Mouse (Mus musculus) adrenal gland, postnatal 14 days (tissue): ENCODE measurements around the gene Tgfbr2. TPM values are rescaled to one million over a fixed set of nuclear protein-coding genes. Genes with fewer than 3 reads are reported as not detected.

Source experiments
- DNase-seq: peaks from one replicate; pipeline ENCODE4 v3.0.0; 2021; ENCODE audit warnings: mixed read lengths
- total RNA-seq: library from RNA; stranded (reverse); gene quantifications from 2 replicates; pipeline ENCODE4 v1.2.3, GENCODE M21; 2021

Tgfbr2 gene
- total RNA-seq, 1 experiment from 2014 or later: 62.4 TPM

DNA sequence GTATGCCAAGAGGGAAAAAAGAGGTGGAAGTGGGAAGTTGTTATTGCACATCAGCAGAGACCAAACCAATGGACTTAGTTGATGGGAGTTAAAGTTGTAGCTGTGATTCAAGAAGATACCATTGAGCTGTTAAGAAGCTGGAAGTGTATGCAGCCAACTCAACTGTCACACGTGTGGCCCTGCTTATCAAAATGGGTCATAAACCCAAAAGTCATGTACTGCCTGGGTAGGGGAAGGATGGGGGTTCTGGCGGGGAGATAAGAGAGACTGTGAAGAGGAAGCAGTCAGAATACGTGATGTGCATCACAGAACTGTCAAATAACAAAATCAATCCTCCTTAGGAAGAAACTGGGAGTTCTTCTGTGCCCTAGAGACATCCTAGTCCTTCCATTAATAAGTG lies 15.1 kb downstream of the Tgfbr2 start:
- DNase-seq: no peak

DNA sequence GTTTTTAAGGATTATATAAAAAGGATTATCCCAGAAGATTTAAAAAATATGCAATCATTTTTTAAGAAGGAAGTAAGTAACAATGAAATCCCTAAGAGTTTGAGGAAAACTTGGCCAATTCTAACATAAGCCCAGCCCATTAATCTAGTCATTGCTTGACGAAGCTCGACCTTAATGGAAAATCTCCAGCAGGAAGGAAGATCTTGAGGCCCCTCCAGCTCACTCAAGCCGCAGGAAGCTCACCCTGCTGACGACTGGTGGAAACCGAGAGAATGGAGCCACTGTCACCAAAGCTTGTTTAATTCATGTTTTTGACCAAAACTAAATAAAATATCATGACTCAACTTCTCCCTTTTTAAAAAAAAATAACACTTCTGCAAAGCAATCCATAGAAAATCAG lies 18.7 kb downstream of the Tgfbr2 start:
- DNase-seq: no peak

DNA sequence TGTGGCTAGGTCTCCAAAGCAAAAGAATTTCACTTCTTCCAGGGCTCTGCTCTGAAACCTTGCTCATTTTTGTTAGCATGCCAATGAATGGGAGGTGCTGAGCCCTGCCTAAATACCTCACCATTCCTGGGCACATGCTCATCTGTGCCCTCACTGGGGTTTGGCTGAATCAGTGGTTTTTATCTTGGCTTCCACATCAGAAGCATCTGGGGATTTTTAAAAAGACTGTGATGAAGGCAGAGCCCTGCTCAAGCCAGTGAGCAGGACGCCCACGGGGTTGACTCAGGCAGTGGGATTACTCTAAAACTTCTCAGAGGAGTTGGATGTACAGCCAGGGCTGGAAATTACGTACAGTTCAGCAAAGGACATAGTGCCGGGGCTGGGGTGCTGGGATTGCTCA lies 22.3 kb downstream of the Tgfbr2 start:
- no peak for DNase-seq

DNA sequence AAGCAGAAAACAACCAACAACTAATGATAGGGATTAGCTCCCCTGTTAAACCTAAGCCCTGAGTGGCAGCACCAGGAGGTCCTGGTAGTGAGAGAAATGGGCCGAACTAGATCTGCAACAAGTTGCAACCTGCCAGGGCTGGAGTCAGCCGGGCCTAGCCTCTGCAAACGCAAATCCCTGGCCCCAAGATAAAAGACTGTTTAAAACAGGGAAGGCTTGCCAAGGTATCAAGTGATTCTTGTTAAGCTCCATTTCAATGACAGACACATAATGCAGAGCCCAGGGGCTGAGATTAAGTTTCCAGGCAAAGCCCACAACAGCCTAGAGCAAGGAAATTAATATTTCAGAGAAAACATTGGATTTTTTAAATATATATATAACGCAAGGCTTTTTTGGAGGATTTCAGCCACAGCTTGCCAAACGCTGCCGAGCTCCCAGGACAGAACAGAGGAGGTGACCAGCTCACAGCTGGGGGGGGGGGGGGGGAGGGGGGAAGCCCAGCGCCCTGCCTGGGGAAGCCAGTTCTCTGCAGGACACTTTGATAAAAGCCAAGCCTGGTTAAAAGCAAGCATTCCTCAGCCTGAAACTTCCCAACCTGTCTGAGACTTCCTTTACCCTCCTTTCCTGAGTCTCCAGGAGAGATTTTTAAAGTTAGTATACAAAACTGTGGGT lies 24.3 kb downstream of the Tgfbr2 start:
- no peak for DNase-seq

DNA sequence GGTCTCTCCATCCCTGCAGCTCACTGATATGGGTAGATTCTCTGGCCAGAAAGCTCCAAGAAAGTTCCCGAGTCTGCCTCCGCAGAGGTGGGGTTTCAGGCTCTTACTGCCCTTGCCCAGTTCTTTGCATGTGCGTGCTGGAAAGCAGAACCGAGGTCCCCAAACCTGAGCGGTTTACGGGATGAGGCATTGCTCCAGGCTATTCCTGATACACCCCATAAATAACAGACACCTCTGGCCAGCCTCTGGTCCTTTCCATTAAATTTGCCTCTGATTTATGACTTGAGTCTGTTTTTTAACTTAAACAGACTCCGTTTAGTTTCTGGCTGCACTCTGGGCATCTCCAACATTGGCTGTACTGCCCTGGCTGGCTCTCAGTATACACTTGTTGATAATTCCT lies 26.4 kb downstream of the Tgfbr2 start:
- DNase-seq: no peak

DNA sequence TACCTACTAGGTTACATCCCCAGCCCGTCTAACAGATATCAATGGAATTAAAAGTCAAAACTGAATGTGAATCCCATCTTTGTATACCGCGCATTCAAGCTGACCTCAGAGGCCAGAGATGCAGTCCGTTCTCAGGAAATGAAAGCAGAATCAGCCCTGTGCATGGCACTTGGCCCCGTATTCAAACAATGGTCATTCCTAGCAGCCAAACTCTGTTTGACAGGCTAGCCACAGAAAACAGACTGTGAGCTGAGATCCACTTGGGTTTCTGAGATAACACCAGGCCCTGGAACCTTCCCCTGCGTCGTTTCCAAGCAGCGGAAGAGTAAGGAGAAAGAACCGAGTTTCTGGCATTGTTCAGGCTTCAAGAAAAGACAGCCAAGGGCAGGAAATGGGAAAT lies 28.9 kb downstream of the Tgfbr2 start:
- no peak for DNase-seq

DNA sequence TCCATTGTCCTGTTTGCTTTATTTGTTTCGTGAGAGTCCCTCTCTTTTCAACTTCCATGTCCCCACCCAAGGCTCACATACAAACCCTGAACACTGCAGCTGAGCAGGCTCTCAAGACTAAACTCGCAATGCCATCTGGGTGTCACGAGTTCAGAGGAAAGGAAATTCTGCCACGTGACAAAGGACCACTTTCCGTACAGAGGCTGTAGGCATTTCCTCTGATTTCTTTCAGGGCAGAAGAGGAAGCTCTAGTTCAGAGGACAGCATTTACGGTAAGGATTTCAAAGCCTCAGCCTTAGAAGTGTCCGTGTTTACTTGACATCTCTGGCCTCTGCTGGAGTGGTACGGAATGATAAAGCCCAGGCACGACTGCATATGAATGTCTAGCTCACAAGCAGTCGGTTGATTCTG lies 29.9 kb downstream of the Tgfbr2 start:
- DNase-seq: no peak

DNA sequence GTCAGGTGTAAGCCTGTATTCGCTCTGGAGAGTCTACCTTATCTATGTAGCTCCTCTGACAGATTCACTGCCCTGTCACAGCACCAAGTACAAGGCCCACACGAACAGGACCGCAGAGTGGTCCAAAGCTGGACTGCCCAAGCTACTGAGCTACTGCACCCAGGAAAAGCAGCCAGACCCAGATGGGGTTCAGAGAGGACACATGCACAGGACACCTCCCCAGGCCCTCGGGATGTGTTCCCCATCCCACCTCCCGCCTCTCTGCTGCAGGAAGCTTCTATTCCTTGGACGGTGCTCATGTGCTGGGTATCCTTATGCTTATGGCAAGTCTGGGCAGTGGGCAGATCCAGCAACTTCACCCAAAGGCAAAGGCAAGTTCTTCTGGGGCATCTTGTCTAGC lies 34.7 kb downstream of the Tgfbr2 start:
- DNase-seq: no peak

DNA sequence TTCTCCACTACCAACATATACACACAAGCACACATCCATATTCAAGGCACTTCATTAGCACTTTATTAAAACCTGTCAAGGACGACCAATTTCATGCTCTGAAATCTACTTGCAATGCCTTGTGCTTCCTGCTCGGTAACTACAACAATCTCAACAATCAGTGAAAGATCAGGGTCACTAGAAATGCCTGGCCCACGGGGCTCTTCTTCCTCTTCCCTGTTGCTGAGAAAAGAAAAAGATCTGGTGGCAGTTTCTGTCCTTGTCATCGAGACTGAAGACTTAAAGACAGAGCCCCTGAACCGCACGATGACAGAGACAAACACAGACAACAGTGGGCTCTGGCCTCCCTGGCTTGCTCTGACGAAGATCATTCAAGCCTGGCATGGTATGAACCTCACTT lies 35.6 kb downstream of the Tgfbr2 start:
- DNase-seq: no peak

DNA sequence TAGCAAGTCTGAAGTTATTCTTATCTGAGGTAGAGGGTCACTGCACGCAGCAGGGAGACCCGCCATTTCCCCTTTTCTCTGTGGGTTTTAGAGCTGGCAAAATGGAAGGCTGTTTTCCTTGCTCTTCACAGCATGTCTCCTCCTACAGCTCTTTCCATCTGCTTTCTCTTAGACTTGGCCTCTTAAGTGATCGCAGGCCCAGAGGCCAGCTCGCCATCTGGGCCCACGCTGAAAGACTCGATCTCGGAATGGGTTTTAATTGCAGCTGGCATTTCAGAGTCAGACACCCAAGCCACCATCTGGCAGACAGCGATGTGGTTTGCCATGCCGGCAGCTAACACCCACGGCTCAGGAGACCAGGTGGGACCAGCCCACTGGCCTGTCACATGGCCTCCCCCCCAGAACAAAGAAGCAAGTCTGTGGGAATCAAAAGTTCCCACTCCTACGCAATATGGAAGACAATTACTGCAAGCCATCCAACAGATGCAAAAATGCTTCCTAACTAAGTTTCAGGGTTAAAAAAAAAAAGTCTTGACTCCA lies 36.5 kb downstream of the Tgfbr2 start:
- DNase-seq: no peak

DNA sequence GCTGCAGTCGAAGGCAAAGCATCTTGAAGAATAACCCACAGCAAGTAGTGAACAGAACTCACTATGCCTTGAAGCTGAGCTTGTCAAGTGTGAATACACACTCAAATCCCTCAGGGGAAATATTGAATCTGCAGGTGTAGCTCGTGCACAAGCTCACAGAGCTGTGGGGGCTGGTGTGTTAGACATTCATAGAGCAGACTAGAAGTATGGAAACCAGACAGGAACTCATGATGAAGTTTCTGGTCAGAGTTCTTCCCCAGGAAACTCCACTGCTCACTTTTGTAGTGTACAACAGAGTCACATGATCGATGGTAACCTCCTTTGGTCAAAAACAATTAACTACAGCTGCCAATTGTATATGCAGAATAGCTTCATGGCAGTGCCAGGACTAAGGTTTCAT lies 37.5 kb downstream of the Tgfbr2 start:
- DNase-seq: no peak

DNA sequence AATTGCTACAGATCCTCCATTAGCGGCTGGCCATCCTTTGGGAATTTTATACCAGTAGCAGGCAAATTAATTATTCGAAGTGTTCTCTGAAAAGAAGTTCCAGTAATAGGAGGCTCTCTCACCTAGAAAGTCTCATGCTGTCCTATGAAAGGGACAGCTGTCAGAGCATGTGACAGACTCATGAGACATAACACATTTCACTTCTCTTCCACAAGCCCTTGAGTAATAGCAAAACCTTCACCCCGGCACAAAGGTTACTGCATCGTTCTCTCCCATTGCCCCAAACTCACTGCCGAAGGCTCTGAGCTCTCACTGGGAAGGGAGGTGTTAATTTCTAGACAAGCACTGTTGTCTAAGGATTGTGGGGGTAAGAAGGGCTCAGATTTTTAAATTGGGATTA lies 38.3 kb downstream of the Tgfbr2 start:
- DNase-seq: no peak

DNA sequence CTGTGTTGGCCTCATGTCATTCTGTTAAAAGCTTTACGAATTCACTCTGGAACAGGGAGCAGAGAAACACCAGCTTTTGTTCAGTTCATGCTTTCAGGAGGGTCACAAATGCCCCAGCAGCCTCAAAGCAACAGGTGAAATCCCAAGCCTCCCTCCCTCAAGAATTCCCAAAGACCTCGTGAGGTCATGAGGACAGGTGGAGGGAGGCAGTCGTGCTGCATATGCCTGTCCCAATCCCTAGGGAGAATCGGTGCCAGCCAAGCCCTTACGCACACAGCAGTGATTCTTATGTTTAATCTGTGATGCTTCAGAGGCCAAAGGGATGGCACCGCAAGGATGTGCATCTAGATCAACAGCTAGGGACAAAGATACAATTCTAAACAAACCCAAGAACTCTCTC lies 39.0 kb downstream of the Tgfbr2 start:
- no peak for DNase-seq

DNA sequence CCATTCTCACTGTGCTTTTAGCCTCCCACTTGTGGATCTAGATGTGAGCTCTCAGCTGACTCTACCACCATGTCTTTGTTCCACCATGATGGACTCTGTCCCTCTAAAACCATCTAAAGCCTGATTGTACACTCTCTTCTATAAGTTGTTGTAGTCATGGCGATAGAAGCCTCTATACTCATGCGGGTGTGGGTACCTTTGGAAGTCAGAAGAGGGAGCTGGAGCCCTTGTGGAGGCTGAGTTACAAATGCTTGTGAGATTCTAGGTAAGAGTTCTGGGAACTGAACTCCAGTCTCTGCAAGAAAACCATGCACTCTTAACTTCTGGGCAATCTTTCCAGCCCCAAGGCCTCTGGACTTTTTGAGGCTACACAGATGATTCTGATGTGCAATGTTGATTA lies 40.7 kb downstream of the Tgfbr2 start:
- DNase-seq: no peak

DNA sequence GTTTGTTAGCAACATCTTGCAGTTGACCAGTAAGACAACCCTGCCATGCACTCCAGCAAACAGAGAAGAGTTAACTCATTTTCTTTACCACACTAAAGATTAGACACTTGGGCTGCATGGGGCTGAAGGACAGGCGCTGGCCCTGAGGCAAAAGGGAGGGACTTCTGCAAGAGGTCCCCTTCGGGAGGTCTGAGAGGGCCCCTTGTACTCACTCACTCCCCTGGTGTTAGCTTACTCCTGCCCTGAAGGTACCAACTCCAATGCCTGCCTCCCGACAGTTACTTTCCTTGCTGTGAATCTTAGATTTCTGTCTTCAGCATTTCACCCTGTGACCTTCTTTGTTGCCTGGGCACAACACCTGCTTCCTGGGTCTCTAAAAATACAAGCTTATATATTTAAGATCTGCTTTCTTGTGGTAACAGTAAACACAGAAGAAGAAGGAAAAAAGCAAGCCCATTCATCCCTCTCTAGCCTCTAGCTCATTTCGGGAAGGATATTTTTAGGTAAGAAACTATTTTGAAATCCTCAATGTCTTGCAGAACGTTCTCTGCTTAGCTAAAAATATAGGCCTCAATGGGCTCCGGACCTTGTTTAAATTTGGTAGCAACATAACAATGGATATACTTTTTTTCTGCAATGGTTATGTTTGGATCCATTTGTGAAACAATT lies 41.7 kb downstream of the Tgfbr2 start:
- no peak for DNase-seq

DNA sequence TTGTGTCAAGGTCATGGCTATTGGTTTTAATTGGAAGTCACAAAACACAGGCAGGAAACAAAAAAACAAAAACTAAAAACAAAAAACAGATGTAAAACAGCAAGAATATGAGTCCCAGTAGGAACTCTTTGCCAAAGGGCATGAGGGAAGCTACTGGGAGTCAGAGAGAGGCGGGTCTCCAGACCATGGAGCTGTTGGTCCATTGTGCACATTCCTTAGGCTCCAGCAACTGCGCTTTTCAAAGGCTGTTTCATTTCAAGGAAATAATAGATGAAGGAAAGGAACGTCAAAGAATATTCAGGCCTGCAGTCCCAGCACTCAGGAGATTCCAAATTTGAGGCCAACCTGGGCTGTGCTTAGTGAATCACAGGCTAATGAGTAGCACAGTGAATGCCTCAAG lies 46.3 kb downstream of the Tgfbr2 start:
- no peak for DNase-seq

DNA sequence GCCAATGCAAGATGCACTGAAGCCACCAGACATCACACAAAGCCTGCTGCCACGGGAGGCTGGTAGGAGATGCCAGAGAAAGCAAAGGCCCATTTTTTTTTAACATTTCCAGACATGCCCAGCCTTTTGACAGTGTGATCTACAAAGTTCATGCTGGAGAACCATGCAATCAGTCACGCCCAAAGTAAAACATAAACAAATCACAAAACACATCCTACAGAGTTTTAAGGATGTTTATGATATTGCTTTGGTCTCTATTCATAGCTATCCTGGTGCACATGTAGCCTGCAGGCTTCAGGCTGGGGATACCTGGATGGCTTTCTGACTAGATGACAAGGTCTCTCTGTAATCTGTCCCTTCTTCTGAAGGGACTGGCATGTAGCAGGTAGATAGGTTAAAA lies 46.8 kb downstream of the Tgfbr2 start:
- DNase-seq: no peak

DNA sequence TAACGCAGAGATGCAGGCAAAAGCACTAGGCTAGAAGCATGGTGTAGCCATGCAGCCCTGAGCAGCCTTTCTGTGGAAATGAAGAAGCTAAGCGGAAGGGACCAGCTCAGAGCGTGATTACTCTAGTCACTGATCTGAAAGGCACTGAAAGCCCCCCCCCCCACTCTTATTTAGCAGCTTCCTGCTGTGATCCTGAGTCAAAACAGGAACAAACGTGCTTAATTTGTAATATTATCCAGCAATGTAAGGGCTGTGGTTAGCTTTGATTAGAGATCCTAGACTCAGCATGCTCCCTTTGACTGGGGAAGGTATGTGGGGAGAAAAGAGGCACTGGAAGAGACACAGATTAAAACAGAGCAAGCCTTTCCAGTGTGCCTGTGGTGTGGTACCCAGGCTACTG lies 48.7 kb downstream of the Tgfbr2 start:
- no peak for DNase-seq

DNA sequence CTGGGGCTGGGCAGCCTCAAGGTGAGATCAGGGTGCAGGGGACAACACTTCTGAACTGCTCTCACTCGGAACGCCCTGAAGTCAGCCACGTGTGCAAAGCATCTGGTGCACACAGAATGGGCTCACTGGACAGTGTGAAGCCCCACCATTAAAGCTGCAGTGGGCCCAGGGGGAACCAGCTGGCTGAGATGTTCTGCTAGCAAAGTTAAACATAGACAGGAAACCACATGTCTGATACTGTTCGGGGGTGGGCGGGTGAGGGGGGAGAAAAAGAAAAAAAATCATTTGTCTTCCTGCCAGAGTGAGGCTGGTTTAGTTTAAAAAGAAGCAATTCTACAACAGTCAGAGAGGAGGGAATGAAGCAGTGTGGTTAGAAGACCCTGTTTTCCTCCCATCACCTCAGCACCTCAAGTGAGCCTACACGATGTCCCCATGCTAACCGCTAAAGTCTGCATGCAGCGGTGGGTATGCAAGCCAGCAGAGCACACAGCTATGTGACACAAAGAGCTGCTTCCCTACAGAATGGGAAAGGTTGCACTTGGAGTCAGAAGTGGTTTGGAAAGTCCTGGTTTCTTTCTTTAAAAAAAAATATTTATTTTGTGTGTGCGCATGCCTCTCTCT lies 52.1 kb downstream of the Tgfbr2 start:
- peak; percentile 24 for DNase-seq

DNA sequence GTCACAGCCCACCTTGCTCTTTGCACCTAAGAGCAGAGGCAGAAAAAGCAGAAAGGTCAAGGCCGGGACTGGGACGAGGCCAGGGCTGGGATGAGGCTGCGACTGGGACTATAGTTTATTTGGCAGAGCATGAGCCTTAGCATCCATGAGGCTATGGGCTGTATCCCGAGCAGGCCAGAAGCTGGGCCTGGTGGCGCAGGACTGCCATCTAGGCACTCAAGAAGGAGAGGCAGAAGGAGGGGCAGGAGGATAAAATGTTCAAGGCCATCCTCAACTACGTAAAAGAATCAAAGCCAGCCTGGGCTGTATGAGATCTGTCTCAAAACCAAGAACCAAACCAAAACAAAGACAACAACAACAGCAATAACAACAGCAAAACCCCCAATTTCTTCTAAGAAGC lies 52.6 kb downstream of the Tgfbr2 start:
- peak; percentile 30 for DNase-seq

DNA sequence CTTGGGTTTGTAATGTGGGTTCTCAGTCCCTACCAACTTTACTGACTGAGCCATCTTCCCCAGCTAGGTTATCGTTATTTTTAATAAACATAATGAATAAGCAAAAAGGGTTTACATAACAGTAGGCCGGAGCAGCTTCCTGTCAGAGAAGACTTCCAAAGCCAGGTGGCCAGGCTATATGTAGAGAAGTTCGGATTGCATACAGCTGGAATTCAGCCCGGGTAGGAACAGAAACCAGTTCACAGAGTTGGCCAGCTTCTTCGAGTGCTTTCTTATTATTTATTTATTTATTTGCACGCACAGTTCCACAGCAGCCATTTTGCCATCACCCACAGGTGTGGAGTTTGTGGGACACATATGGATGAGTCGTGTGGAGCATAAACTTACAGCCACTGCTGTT lies 53.7 kb downstream of the Tgfbr2 start:
- DNase-seq: no peak

DNA sequence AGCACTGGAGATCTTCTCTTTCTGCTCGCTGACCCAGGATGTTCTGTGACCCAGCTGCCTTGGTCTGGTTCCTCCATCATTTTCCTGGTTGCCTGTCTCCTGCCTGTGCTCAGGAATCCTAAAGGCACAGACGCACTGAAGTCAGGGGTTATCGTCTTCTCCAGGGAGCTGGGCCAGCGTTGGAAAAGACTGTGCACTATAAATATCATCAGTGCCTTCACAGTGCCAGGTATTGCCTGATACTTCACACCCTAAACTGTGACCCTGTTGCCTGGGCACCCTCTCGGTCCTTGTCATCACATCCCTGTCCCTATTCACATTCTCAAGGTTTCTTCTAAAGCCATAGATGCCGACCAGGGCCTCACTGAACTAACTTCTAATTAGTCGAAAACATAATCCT lies 55.2 kb downstream of the Tgfbr2 start:
- no peak for DNase-seq

DNA sequence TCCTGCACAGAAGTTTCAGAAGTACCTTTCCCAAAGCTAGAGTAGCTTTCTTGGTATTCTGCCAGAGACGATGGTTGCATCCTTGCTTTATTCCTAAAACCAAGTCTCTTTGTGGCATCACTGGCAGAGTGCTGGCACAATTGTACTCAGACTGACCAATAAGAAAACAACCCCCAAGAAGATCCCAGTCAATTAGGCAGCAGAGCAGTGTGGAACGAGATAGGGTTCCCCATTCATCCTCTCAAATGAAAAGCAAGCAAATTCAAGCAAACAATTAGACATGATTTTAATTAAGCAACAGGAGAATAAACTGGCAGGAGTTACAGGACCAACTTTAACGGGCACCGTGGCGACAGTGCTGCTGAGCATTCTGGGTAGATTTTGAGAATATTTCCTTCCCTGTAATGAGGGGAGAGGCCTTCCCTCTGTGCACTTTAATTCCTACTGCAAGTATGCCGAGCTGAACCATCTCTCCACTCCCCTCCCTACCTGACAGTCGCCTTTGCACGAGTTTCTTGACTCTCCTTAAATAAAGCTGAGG lies 56.8 kb downstream of the Tgfbr2 start:
- no peak for DNase-seq
